Mouse (Mus musculus) lung, postnatal 0 days (tissue): ENCODE data around the gene Cpsf3.

Experiments used
- CTCF ChIP-seq: IDR thresholded peaks from 2 replicates; pipeline ENCODE4 v1.5.1; 2016; ENCODE audit warnings: antibody characterized with exemption, mild to moderate bottlenecking
- EP300 ChIP-seq: IDR thresholded peaks from 2 replicates; pipeline ENCODE4 v1.6.1; 2016; ENCODE audit warnings: antibody characterized with exemption, mild to moderate bottlenecking, control low read depth

DNA sequence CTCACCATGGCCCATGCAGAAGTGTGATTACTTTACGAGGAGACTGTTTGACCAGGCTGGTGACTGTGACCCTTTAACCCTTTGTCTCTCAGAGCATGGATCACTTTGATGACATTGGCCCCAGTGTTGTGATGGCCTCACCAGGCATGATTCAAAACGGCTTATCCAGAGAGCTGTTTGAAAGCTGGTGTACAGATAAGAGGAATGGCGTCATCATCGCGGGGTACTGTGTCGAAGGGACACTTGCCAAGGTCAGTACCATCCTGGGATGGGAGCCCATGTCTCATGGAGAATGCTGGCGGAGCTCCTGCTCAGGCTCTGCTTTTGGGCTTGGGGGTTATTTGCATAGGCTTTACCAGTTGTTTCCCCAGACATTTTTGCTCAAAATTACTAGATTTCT, 16.1 kb downstream of the Cpsf3 start:
- no peak for TF ChIP-seq CTCF
- TF ChIP-seq EP300, result no peak
